Mouse (Mus musculus) erythroblast, adult 5-6 weeks (primary cell): Measurements from ENCODE around the gene Uqcc3. TPM values are rescaled to one million over a fixed set of nuclear protein-coding genes. Genes with fewer than 3 reads are reported as not detected.
A peak's percentile ranks its signal among the peaks of the same experiment; 100 is the strongest.
"Not testable (repeated sequence)": the region's sequence is repeated elsewhere in the genome, so short reads cannot be mapped to it uniquely, and the experiment has no call there.

Experiments used
- ATAC-seq: replicated peaks from 2 replicates; pipeline ENCODE4 v1.8.0; 2016; ENCODE audit warnings: moderate number of reproducible peaks, mild to moderate bottlenecking, moderate TSS enrichment, inconsistent platforms; ENCODE audit not compliant: poor library complexity, low FRiP score, severe bottlenecking
- total RNA-seq, 2 experiments: library from RNA; stranded (forward) in 1 of 2; stranded (reverse) in 1 of 2; fragments of 150-400 nt in 1 of 2; fragments of 200-764, 138-1000 nt in 1 of 2; gene quantifications; 2 replicates each; pipeline versions ENCODE4 v1.2.3 to v1.2.4; 2015 to 2017; ENCODE audit warnings: low replicate concordance in 2 of 2

The Uqcc3 gene
- total RNA-seq, 2 experiments from 2014 or later: 1.5 to 11.8 TPM

GRCm38 (mm10) chr19:8857689-8858088 lies 23.0 kb downstream of the Uqcc3 start:
- peak; percentile 83 for ATAC-seq

GRCm38 (mm10) chr19:8853117-8853516 lies 27.6 kb downstream of the Uqcc3 start:
- ATAC-seq: no peak

- no peak for ATAC-seq
Measured at GRCm38 (mm10) chr19:8852236-8852928, 28.3 kb downstream of the Uqcc3 start.

- ATAC-seq: no peak
Measured at GRCm38 (mm10) chr19:8851639-8852038, 29.1 kb downstream of the Uqcc3 start.

GRCm38 (mm10) chr19:8850402-8850901 lies 30.3 kb downstream of the Uqcc3 start, which contains the start of gene Lrrn4cl:
Gene Lrrn4cl (plus strand): TSS chr19:8850768.
- no peak for ATAC-seq

- ATAC-seq: no peak
Measured at GRCm38 (mm10) chr19:8848356-8848755, 32.4 kb downstream of the Uqcc3 start.

GRCm38 (mm10) chr19:8844371-8845129 lies 36.2 kb downstream of the Uqcc3 start:
- peak; percentile 51 for ATAC-seq

GRCm38 (mm10) chr19:8842961-8843360 lies 37.8 kb downstream of the Uqcc3 start:
- no peak for ATAC-seq

- no peak for ATAC-seq
Measured at GRCm38 (mm10) chr19:8841012-8841411, 39.7 kb downstream of the Uqcc3 start.

- ATAC-seq: peak; percentile 82
Measured at GRCm38 (mm10) chr19:8839908-8840791, 40.6 kb downstream of the Uqcc3 start.

GRCm38 (mm10) chr19:8839103-8839907 lies 41.4 kb downstream of the Uqcc3 start, which contains the start of gene Gng3:
Gene Gng3 (minus strand): TSS chr19:8839194.
- ATAC-seq: no peak

- ATAC-seq: no peak
Measured at GRCm38 (mm10) chr19:8838041-8838730, 42.5 kb downstream of the Uqcc3 start.

- peak; percentile 77 for ATAC-seq
Measured at GRCm38 (mm10) chr19:8837251-8837791, 43.4 kb downstream of the Uqcc3 start, which contains the start of gene Bscl2. Gene Bscl2 (plus strand): TSS chr19:8837467.

GRCm38 (mm10) chr19:8836327-8836726 lies 44.4 kb downstream of the Uqcc3 start:
- not testable (repeated sequence) for ATAC-seq

- ATAC-seq: no peak
Measured at GRCm38 (mm10) chr19:8832971-8833370, 47.8 kb downstream of the Uqcc3 start.

GRCm38 (mm10) chr19:8831262-8831661 lies 49.5 kb downstream of the Uqcc3 start:
- ATAC-seq: no peak

- ATAC-seq: no peak
Measured at GRCm38 (mm10) chr19:8830664-8831063, 50.1 kb downstream of the Uqcc3 start.
